Mouse (Mus musculus) liver, embryonic 15.5 days (tissue): Measurements from ENCODE around the gene Fgfr2. TPM values are rescaled to one million over a fixed set of nuclear protein-coding genes. Genes with fewer than 3 reads are reported as not detected.

Experiments used
- ATAC-seq: fragments of 200-750 bp; cut with Nextera tagmentation; 2 replicates; pipeline ENCODE4 v1.8.0; 2017; ENCODE audit warnings: moderate number of reproducible peaks, mild to moderate bottlenecking, moderate library complexity; ENCODE audit not compliant: insufficient read depth
- H3K27ac ChIP-seq: fragments of 300-500 bp; sonication (generic); replicated peaks from 2 replicates; pipeline ENCODE4 v1.5.1; 2015; ENCODE audit warnings: mild to moderate bottlenecking, inconsistent platforms
- H3K27me3 ChIP-seq: fragments of 300-500 bp; sonication (generic); 2 replicates; pipeline ENCODE4 v1.6.1; 2015; ENCODE audit warnings: mild to moderate bottlenecking, inconsistent platforms
- H3K36me3 ChIP-seq: fragments of 300-500 bp; sonication (generic); replicated peaks from 2 replicates; pipeline ENCODE4 v1.6.1; 2015; ENCODE audit warnings: moderate library complexity, mild to moderate bottlenecking, inconsistent platforms
- H3K4me1 ChIP-seq: fragments of 300-500 bp; sonication (generic); replicated peaks from 2 replicates; pipeline ENCODE4 v1.6.1; 2015; ENCODE audit warnings: inconsistent platforms
- H3K4me2 ChIP-seq: fragments of 300-500 bp; sonication (generic); 2 replicates; pipeline ENCODE4 v1.6.1; 2015; ENCODE audit warnings: moderate library complexity, mild to moderate bottlenecking, inconsistent platforms
- H3K4me3 ChIP-seq: fragments of 300-500 bp; sonication (generic); replicated peaks from 2 replicates; pipeline ENCODE4 v1.5.1; 2015; ENCODE audit warnings: mild to moderate bottlenecking, inconsistent platforms
- H3K9ac ChIP-seq: fragments of 300-500 bp; sonication (generic); 2 replicates; pipeline ENCODE4 v1.6.1; 2015; ENCODE audit warnings: moderate library complexity, mild to moderate bottlenecking, inconsistent platforms
- H3K9me3 ChIP-seq: fragments of 300-500 bp; sonication (generic); replicated peaks from 2 replicates; pipeline ENCODE4 v1.6.1; 2016; ENCODE audit warnings: inconsistent platforms
- WGBS: fragments of 180-500 bp; shearing (Covaris S2); methylation state at CpG from one replicate; pipeline ENCODE4 v1.1.7; 2015; ENCODE audit warnings: mixed read lengths; ENCODE audit not compliant: insufficient replicate concordance; 5-methylcytosine and 5-hydroxymethylcytosine counted together
- polyA plus RNA-seq: library from polyadenylated mRNA; unstranded; fragments of >200 nt; fragmentation: Nextera tagmentation; extraction: Ambion mirVana; gene quantifications from 2 replicates; pipeline ENCODE4 v1.2.1, GENCODE M21; 2015

The Fgfr2 gene
- polyA plus RNA-seq, 1 experiment from 2014 or later: 10.5 TPM

- ATAC-seq: no peak
- no peaks in the 10 kb centered on the region for H3K4me1 ChIP-seq
Observed at GRCm38 (mm10) chr7:132977981-132978380, 145.2 kb downstream of the Fgfr2 start.

GRCm38 (mm10) chr7:132976079-132976478 lies 147.1 kb downstream of the Fgfr2 start:
- Histone ChIP-seq H3K4me2 (no peak overlapping the region), H3K9ac (no peak overlapping the region), H3K4me3 (no peak overlapping the region), H3K4me1 (no peaks in the 10 kb centered on the region), H3K27ac (no peak overlapping the region), H3K27me3 (no peaks in the 10 kb centered on the region), H3K36me3 (peaks cover 37% of the 10 kb centered on the region), H3K9me3 (no peaks in the 10 kb centered on the region)
- 84% methylated on average over 2 of the region's 2 CpGs for WGBS
- ATAC-seq: no peak

More at GRCm38 (mm10) chr7:132977981-132978380, 145.2 kb downstream of the Fgfr2 start:
- Histone ChIP-seq H3K4me3 (no peak overlapping the region), H3K27ac (no peak overlapping the region), H3K9me3 (no peaks in the 10 kb centered on the region), H3K36me3 (peaks cover 46% of the 10 kb centered on the region), H3K4me2 (no peak overlapping the region), H3K9ac (no peak overlapping the region), H3K27me3 (no peaks in the 10 kb centered on the region)
- WGBS: 86% methylated on average over 2 of the region's 2 CpGs

- Histone ChIP-seq H3K4me1 (no peaks in the 10 kb centered on the region), H3K9ac (no peak overlapping the region), H3K27me3 (no peaks in the 10 kb centered on the region), H3K36me3 (peaks cover 48% of the 10 kb centered on the region), H3K9me3 (no peaks in the 10 kb centered on the region), H3K27ac (no peak overlapping the region), H3K4me3 (no peak overlapping the region), H3K4me2 (no peak overlapping the region)
- 81% methylated on average over 2 of the region's 2 CpGs for WGBS
- ATAC-seq: no peak
Observed at GRCm38 (mm10) chr7:132972079-132972478, 151.1 kb downstream of the Fgfr2 start.

GRCm38 (mm10) chr7:132965707-132966106 lies 157.4 kb downstream of the Fgfr2 start:
- WGBS: 76% methylated on average over 2 of the region's 2 CpGs
- Histone ChIP-seq H3K27me3 (no peaks in the 10 kb centered on the region), H3K9ac (no peak overlapping the region), H3K4me3 (no peak overlapping the region), H3K9me3 (no peaks in the 10 kb centered on the region), H3K36me3 (peaks cover 26% of the 10 kb centered on the region), H3K27ac (no peak overlapping the region), H3K4me1 (no peaks in the 10 kb centered on the region), H3K4me2 (no peak overlapping the region)
- ATAC-seq: no peak

GRCm38 (mm10) chr7:132964395-132964794 lies 158.8 kb downstream of the Fgfr2 start:
- no peaks in the 10 kb centered on the region for H3K9me3 ChIP-seq
- H3K36me3 ChIP-seq: peaks cover 25% of the 10 kb centered on the region
- no peak overlapping the region for H3K4me3 ChIP-seq
- 79% methylated on average over 3 of the region's 3 CpGs for WGBS
- H3K9ac ChIP-seq: no peak overlapping the region
- no peak overlapping the region for H3K4me2 ChIP-seq
- H3K27me3 ChIP-seq: no peaks in the 10 kb centered on the region
- H3K27ac ChIP-seq: no peak overlapping the region
- no peaks in the 10 kb centered on the region for H3K4me1 ChIP-seq
- ATAC-seq: no peak

GRCm38 (mm10) chr7:132950613-132951012 lies 172.5 kb downstream of the Fgfr2 start:
- Histone ChIP-seq H3K4me3 (no peak overlapping the region), H3K36me3 (no peaks in the 10 kb centered on the region), H3K27ac (no peak overlapping the region), H3K9ac (no peak overlapping the region), H3K4me2 (no peak overlapping the region), H3K27me3 (no peaks in the 10 kb centered on the region), H3K4me1 (no peaks in the 10 kb centered on the region), H3K9me3 (no peaks in the 10 kb centered on the region)
- 83% methylated on average over 3 of the region's 3 CpGs for WGBS
- ATAC-seq: no peak

- H3K27me3 ChIP-seq: no peaks in the 10 kb centered on the region
- H3K36me3 ChIP-seq: no peaks in the 10 kb centered on the region
- H3K4me2 ChIP-seq: no peak overlapping the region
- H3K27ac ChIP-seq: no peak overlapping the region
- no peak for ATAC-seq
- WGBS: 81% methylated on average over 4 of the region's 4 CpGs
- H3K4me3 ChIP-seq: no peak overlapping the region
- H3K9me3 ChIP-seq: no peaks in the 10 kb centered on the region
- H3K4me1 ChIP-seq: no peaks in the 10 kb centered on the region
- no peak overlapping the region for H3K9ac ChIP-seq
Observed at GRCm38 (mm10) chr7:132949968-132950367, 173.2 kb downstream of the Fgfr2 start.

- 0 out of 2 replicates have a peak, but pooled peaks have one; percentile 50 for ATAC-seq
- peaks cover 10% of the 10 kb centered on the region; the same call in 1 of the 2 replicates for H3K4me1 ChIP-seq
- no peaks in the 10 kb centered on the region for H3K36me3 ChIP-seq
- H3K9ac ChIP-seq: no peak overlapping the region
- 69% methylated on average over 2 of the region's 2 CpGs for WGBS
- H3K9me3 ChIP-seq: no peaks in the 10 kb centered on the region
- H3K4me2 ChIP-seq: no peak overlapping the region
- no peaks in the 10 kb centered on the region for H3K27me3 ChIP-seq
- H3K4me3 ChIP-seq: no peak overlapping the region
- H3K27ac ChIP-seq: peak overlapping the region; percentile 42; the same call in 1 of the 2 replicates
Observed at GRCm38 (mm10) chr7:132940569-132940968, 182.6 kb downstream of the Fgfr2 start.

- H3K9ac ChIP-seq: no peak overlapping the region
- peak; percentile 62 for ATAC-seq
- H3K9me3 ChIP-seq: no peaks in the 10 kb centered on the region
- H3K4me3 ChIP-seq: no peak overlapping the region
- peaks cover 15% of the 10 kb centered on the region; the same call in 1 of the 2 replicates for H3K4me1 ChIP-seq
- H3K36me3 ChIP-seq: no peaks in the 10 kb centered on the region
- H3K4me2 ChIP-seq: peak overlapping the region; percentile 10; the same call in 1 of the 2 replicates
- WGBS: 67% methylated on average over 2 of the region's 2 CpGs
- no peak overlapping the region; the same call in 1 of the 2 replicates for H3K27ac ChIP-seq
- no peaks in the 10 kb centered on the region for H3K27me3 ChIP-seq
Observed at GRCm38 (mm10) chr7:132939118-132939517, 184.0 kb downstream of the Fgfr2 start.

- Histone ChIP-seq H3K27ac (no peak overlapping the region), H3K9me3 (no peaks in the 10 kb centered on the region), H3K4me2 (no peak overlapping the region), H3K27me3 (no peaks in the 10 kb centered on the region), H3K36me3 (no peaks in the 10 kb centered on the region), H3K4me1 (peaks cover 29% of the 10 kb centered on the region), H3K4me3 (no peak overlapping the region), H3K9ac (no peak overlapping the region)
- ATAC-seq: no peak
Observed at GRCm38 (mm10) chr7:132934743-132935142, 188.4 kb downstream of the Fgfr2 start.

- peaks cover 25% of the 10 kb centered on the region for H3K4me1 ChIP-seq
- 81% methylated on average over 1 of the region's 1 CpGs for WGBS
- H3K4me3 ChIP-seq: no peak overlapping the region
Observed at GRCm38 (mm10) chr7:132933331-132933730, 189.8 kb downstream of the Fgfr2 start.

More at GRCm38 (mm10) chr7:132933331-132933730, 189.8 kb downstream of the Fgfr2 start:
- H3K36me3 ChIP-seq: no peaks in the 10 kb centered on the region
- no peak overlapping the region for H3K9ac ChIP-seq
- H3K27me3 ChIP-seq: no peaks in the 10 kb centered on the region
- H3K4me2 ChIP-seq: 0 out of 2 replicates have a peak overlapping the region, but pooled peaks have one; percentile 2
- ATAC-seq: no peak
- H3K27ac ChIP-seq: no peak overlapping the region
- H3K9me3 ChIP-seq: no peaks in the 10 kb centered on the region
